Mouse (Mus musculus) MEL (cell line): ENCODE measurements around the gene Tmem131. TPM values are rescaled to one million over a fixed set of nuclear protein-coding genes. Genes with fewer than 3 reads are reported as not detected.

Experiments used
- DNase-seq: peaks from one replicate; pipeline ENCODE4 v3.0.0; 2011; ENCODE audit warnings: low read depth, low spot score
- H3K27ac ChIP-seq: 2 replicates; pipeline ENCODE4 v1.5.1; 2012; ENCODE audit warnings: low read depth, mild to moderate bottlenecking, control low read depth, low read length, moderate library complexity; ENCODE audit not compliant: control insufficient read depth
- H3K27me3 ChIP-seq, 2 experiments: fragments of 150-350 bp in 1 of 2; sonication (generic) in 1 of 2; 2 replicates each; pipeline ENCODE4 v1.6.1; 2012; ENCODE audit warnings: low read length in 2 of 2, mild to moderate bottlenecking in 2 of 2, improper control_type of control experiment in 1 of 2, moderate library complexity in 1 of 2; ENCODE audit not compliant: insufficient read depth in 2 of 2, control insufficient read depth in 1 of 2
- H3K36me3 ChIP-seq, 2 experiments: 2 replicates each; pipeline ENCODE4 v1.6.1; 2012 to 2014; ENCODE audit warnings: low read length in 2 of 2, improper control_type of control experiment in 1 of 2, inconsistent platforms in 1 of 2, mild to moderate bottlenecking in 1 of 2; ENCODE audit not compliant: insufficient read depth in 2 of 2, control insufficient read depth in 1 of 2
- H3K4me1 ChIP-seq, 2 experiments: fragments of 150-350 bp in 1 of 2; sonication (generic) in 1 of 2; 2 replicates each; pipeline ENCODE4 v1.6.1; 2012; ENCODE audit warnings: low read length in 2 of 2, improper control_type of control experiment in 1 of 2, mild to moderate bottlenecking in 1 of 2; ENCODE audit not compliant: insufficient read depth in 2 of 2, control insufficient read depth in 1 of 2
- H3K4me3 ChIP-seq, 2 experiments: fragments of 150-350 bp in 1 of 2; sonication (generic) in 1 of 2; 2 replicates each; pipeline ENCODE4 v1.5.1; 2012; ENCODE audit warnings: low read depth in 2 of 2, low read length in 2 of 2, mild to moderate bottlenecking in 2 of 2, moderate library complexity in 2 of 2, control low read depth in 1 of 2, improper control_type of control experiment in 1 of 2; ENCODE audit not compliant: control insufficient read depth in 1 of 2, insufficient read depth in 1 of 2
- H3K79me2 ChIP-seq: 2 replicates; pipeline ENCODE4 v1.6.1; 2012; ENCODE audit warnings: mild to moderate bottlenecking, low read length, moderate library complexity; ENCODE audit not compliant: control insufficient read depth, poor library complexity, insufficient read depth
- H3K9ac ChIP-seq: 2 replicates; pipeline ENCODE4 v1.6.1; 2012; ENCODE audit warnings: low read depth, mild to moderate bottlenecking, control low read depth, low read length, moderate library complexity; ENCODE audit not compliant: control insufficient read depth, poor library complexity, severe bottlenecking
- H3K9me3 ChIP-seq: fragments of 150-350 bp; sonication (generic); replicated peaks from 2 replicates; pipeline ENCODE4 v1.6.1; 2012; ENCODE audit warnings: mild to moderate bottlenecking, low read length, improper control_type of control experiment, moderate library complexity; ENCODE audit not compliant: insufficient read depth
- BHLHE40 ChIP-seq: IDR thresholded peaks from 2 replicates; pipeline ENCODE4 v1.6.1; 2012; ENCODE audit warnings: low read depth, mild to moderate bottlenecking, inconsistent platforms, low read length, improper control_type of control experiment, borderline replicate concordance
- CHD1 ChIP-seq: IDR thresholded peaks from 2 replicates; pipeline ENCODE4 v1.6.1; 2012; ENCODE audit warnings: low read depth, mild to moderate bottlenecking, inconsistent platforms, low read length, improper control_type of control experiment
- CHD2 ChIP-seq: IDR thresholded peaks from 2 replicates; pipeline ENCODE4 v1.6.1; 2011; ENCODE audit warnings: low read length, improper control_type of control experiment
- EP300 ChIP-seq, 2 experiments: IDR thresholded peaks; 2 replicates each; pipeline ENCODE4 v1.6.1; 2011; ENCODE audit warnings: improper control_type of control experiment in 2 of 2, low read length in 2 of 2, low read depth in 1 of 2, mild to moderate bottlenecking in 1 of 2
- ETS1 ChIP-seq: IDR thresholded peaks from 2 replicates; pipeline ENCODE4 v1.6.1; 2012; ENCODE audit warnings: low read depth, mild to moderate bottlenecking, inconsistent platforms, low read length, improper control_type of control experiment, moderate library complexity
- GABPA ChIP-seq: IDR thresholded peaks from 2 replicates; pipeline ENCODE4 v1.6.1; 2012; ENCODE audit warnings: low read depth, mild to moderate bottlenecking, inconsistent platforms, low read length, improper control_type of control experiment, moderate library complexity
- GATA1 ChIP-seq: IDR thresholded peaks from 2 replicates; pipeline ENCODE4 v1.6.1; 2011; ENCODE audit warnings: low read depth, low read length, improper control_type of control experiment
- HCFC1 ChIP-seq: IDR thresholded peaks from 2 replicates; pipeline ENCODE4 v1.6.1; 2012; ENCODE audit warnings: low read depth, mild to moderate bottlenecking, inconsistent platforms, low read length, improper control_type of control experiment, moderate library complexity
- JUND ChIP-seq: IDR thresholded peaks from 2 replicates; pipeline ENCODE4 v1.6.1; 2011; ENCODE audit warnings: low read depth, mild to moderate bottlenecking, improper control_type of control experiment, low read length
- KAT2A ChIP-seq: conservative IDR thresholded peaks from 2 replicates; pipeline ENCODE4 v1.6.1; 2012; ENCODE audit warnings: low read depth, low read length, improper control_type of control experiment, inconsistent platforms
- MAFK ChIP-seq: IDR thresholded peaks from 2 replicates; pipeline ENCODE4 v1.6.1; 2011; ENCODE audit warnings: low read depth, mild to moderate bottlenecking, low read length, improper control_type of control experiment, borderline replicate concordance
- MAX ChIP-seq: IDR thresholded peaks from 2 replicates; pipeline ENCODE4 v1.6.1; 2011; ENCODE audit warnings: low read length, improper control_type of control experiment
- MAZ ChIP-seq: IDR thresholded peaks from 2 replicates; pipeline ENCODE4 v1.6.1; 2012; ENCODE audit warnings: low read depth, mild to moderate bottlenecking, inconsistent platforms, low read length, improper control_type of control experiment
- MEF2A ChIP-seq: IDR thresholded peaks from 2 replicates; pipeline ENCODE4 v1.6.1; 2014; ENCODE audit warnings: low read depth, mild to moderate bottlenecking, inconsistent platforms, low read length, improper control_type of control experiment; ENCODE audit not compliant: poor library complexity, insufficient replicate concordance, severe bottlenecking; ENCODE audit errors: extremely low read depth
- MXI1 ChIP-seq: IDR thresholded peaks from 2 replicates; pipeline ENCODE4 v1.6.1; 2011; ENCODE audit warnings: mild to moderate bottlenecking, low read depth, low read length, improper control_type of control experiment
- MYB ChIP-seq: IDR thresholded peaks from 2 replicates; pipeline ENCODE4 v1.6.1; 2011; ENCODE audit warnings: mild to moderate bottlenecking, low read depth, low read length, improper control_type of control experiment
- MYC ChIP-seq: IDR thresholded peaks from 2 replicates; pipeline ENCODE4 v1.6.1; 2011; ENCODE audit warnings: low read depth, mild to moderate bottlenecking, low read length, improper control_type of control experiment, moderate library complexity
- NRF1 ChIP-seq: IDR thresholded peaks from 2 replicates; pipeline ENCODE4 v1.6.1; 2014; ENCODE audit warnings: low read depth, mild to moderate bottlenecking, inconsistent platforms, low read length, improper control_type of control experiment, moderate library complexity; ENCODE audit not compliant: poor library complexity, insufficient read depth, severe bottlenecking
- POLR2A ChIP-seq, 2 experiments: IDR thresholded peaks; 2 replicates each; pipeline ENCODE4 v1.6.1; 2011 to 2012; ENCODE audit warnings: low read length in 2 of 2, mild to moderate bottlenecking in 2 of 2, control low read depth in 1 of 2, improper control_type of control experiment in 1 of 2, low read depth in 1 of 2, moderate library complexity in 1 of 2; ENCODE audit not compliant: control insufficient read depth in 1 of 2, insufficient read depth in 1 of 2, poor library complexity in 1 of 2
- POLR2AphosphoS2 ChIP-seq: IDR thresholded peaks from 2 replicates; pipeline ENCODE4 v1.6.1; 2011; ENCODE audit warnings: low read length, improper control_type of control experiment
- POLR2AphosphoS5 ChIP-seq: IDR thresholded peaks from 2 replicates; pipeline ENCODE4 v1.6.1; 2012; ENCODE audit warnings: low read depth, borderline replicate concordance, mild to moderate bottlenecking, inconsistent platforms, low read length, moderate library complexity, mixed read lengths
- RAD21 ChIP-seq: IDR thresholded peaks from 2 replicates; pipeline ENCODE4 v1.6.1; 2011; ENCODE audit warnings: mild to moderate bottlenecking, low read depth, low read length, improper control_type of control experiment
- RCOR1 ChIP-seq: IDR thresholded peaks from 2 replicates; pipeline ENCODE4 v1.6.1; 2012; ENCODE audit warnings: low read depth, mild to moderate bottlenecking, inconsistent platforms, low read length, improper control_type of control experiment
- SIN3A ChIP-seq: IDR thresholded peaks from 2 replicates; pipeline ENCODE4 v1.6.1; 2012; ENCODE audit warnings: low read length, improper control_type of control experiment, inconsistent platforms
- SMC3 ChIP-seq: IDR thresholded peaks from 2 replicates; pipeline ENCODE4 v1.6.1; 2011; ENCODE audit warnings: low read depth, low read length, improper control_type of control experiment
- TAL1 ChIP-seq: IDR thresholded peaks from 2 replicates; pipeline ENCODE4 v1.6.1; 2012; ENCODE audit warnings: mild to moderate bottlenecking, inconsistent platforms, low read length, moderate library complexity, mixed read lengths
- TCF12 ChIP-seq: IDR thresholded peaks from 2 replicates; pipeline ENCODE4 v1.6.1; 2014; ENCODE audit warnings: low read depth, mild to moderate bottlenecking, inconsistent platforms, low read length, improper control_type of control experiment, moderate library complexity
- USF1 ChIP-seq: IDR thresholded peaks from 2 replicates; pipeline ENCODE4 v1.6.1; 2014; ENCODE audit warnings: low read depth, mild to moderate bottlenecking, inconsistent platforms, low read length, improper control_type of control experiment, moderate library complexity
- USF2 ChIP-seq, 2 experiments: IDR thresholded peaks; 2 replicates each; pipeline ENCODE4 v1.6.1; 2011 to 2012; ENCODE audit warnings: improper control_type of control experiment in 2 of 2, low read length in 2 of 2, borderline replicate concordance in 1 of 2, inconsistent platforms in 1 of 2, low read depth in 1 of 2, mild to moderate bottlenecking in 1 of 2; ENCODE audit not compliant: insufficient read depth in 1 of 2
- ZKSCAN1 ChIP-seq: IDR thresholded peaks from 2 replicates; pipeline ENCODE4 v1.6.1; 2012; ENCODE audit warnings: low read depth, mild to moderate bottlenecking, inconsistent platforms, low read length, improper control_type of control experiment, moderate library complexity
- ZMIZ1 ChIP-seq: IDR thresholded peaks from 2 replicates; pipeline ENCODE4 v1.6.1; 2012; ENCODE audit warnings: low read depth, mild to moderate bottlenecking, inconsistent platforms, low read length, improper control_type of control experiment, moderate library complexity
- ZNF384 ChIP-seq: IDR thresholded peaks from 2 replicates; pipeline ENCODE4 v1.6.1; 2012; ENCODE audit warnings: low read depth, mild to moderate bottlenecking, inconsistent platforms, low read length, improper control_type of control experiment
- polyA plus RNA-seq, 2 experiments: library from polyadenylated mRNA; stranded (reverse) in 1 of 2; unstranded in 1 of 2; fragments of >175 nt in 1 of 2; fragments of >200 nt in 1 of 2; gene quantifications; 2 replicates each; pipeline versions ENCODE4 v1.2.1 to v1.2.4; 2012; ENCODE audit warnings: low replicate concordance in 2 of 2, low read depth in 1 of 2; ENCODE audit not compliant: insufficient read length in 2 of 2, insufficient read depth in 1 of 2, missing spikeins in 1 of 2
- total RNA-seq: library from RNA; depleted of rRNA; stranded (reverse); fragments of 300-350 nt; gene quantifications from 2 replicates; pipeline ENCODE4 v1.2.3, GENCODE M21; 2012; rRNA removed

The Tmem131 gene
- total RNA-seq = 11.4 and 12.7 TPM in 2 replicates
- 100 to 1,000 TPM in 1 of 2 experiments, 10 to 100 TPM in 1; 48.8 to 196 TPM for polyA plus RNA-seq

DNA sequence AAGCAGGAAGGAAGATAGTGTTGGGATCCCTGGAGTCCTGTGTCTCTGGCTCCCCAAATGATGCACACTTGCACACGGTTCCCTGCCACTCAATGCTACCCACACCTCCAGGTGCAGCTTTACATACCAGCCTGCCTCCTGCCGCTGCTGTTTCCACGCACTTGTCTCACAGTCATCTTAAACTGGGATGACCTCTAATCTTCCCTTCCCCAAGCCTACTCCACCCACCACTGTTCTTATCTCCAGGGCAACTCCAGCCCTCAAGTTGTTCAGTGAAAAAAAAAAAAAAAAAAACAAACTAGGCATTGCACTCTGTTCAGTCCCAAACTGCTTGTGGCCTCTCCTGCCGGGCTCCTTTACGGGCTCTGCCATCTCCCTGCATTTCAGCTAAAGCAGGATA is at the start of gene Tmem131:
Tmem131 (minus strand) TSS at position 14 of the 400 bp plus-strand sequence.
- 0 out of 2 replicates have a peak within 1 kb of the TSS, but pooled peaks have one; percentile 10 for H3K9ac ChIP-seq
- H3K79me2 ChIP-seq = peaks cover 9% of the 10 kb centered on the region
- H3K27me3 ChIP-seq = no peaks in the 10 kb centered on the region
- DNase-seq = peak; percentile 77
- peaks cover 0 to 19% of the 10 kb centered on the region in 2 experiments; a peak in 2 of 4 replicates for H3K36me3 ChIP-seq
- peaks cover 13 to 21% of the 10 kb centered on the region in 2 experiments for H3K4me1 ChIP-seq
- no peak within 1 kb of the TSS for H3K27ac ChIP-seq
- TF ChIP-seq USF2 (IDR thresholded peaks at IDR 0.05; ENCODE audit: borderline replicate concordance in 1 of 2, insufficient read depth in 1 of 2, low read depth in 1 of 2, low read length in 2 of 2) (no peak), MAX (peak; percentile 35; the same call in 1 of the 2 replicates), MYB (no peak), TAL1 (peak; percentile 17; the same call in 1 of the 2 replicates), HCFC1 (peak; percentile 59; the same call in 1 of the 2 replicates), CHD1 (no peak), GABPA (no peak), CHD2 (no peak), SMC3 (no peak), MEF2A (no peak), GATA1 (peak; percentile 92), MAFK (no peak; the same call in 1 of the 2 replicates), NRF1 (no peak), RAD21 (no peak), MXI1 (peak; percentile 74; the same call in 1 of the 2 replicates), MYC (peak; percentile 52; the same call in 1 of the 2 replicates), ETS1 (peak; percentile 81), USF1 (0 out of 2 replicates have a peak, but pooled peaks have one; percentile 12), POLR2AphosphoS5 (no peak), ZMIZ1 (no peak), KAT2A (no peak), SIN3A (peak; percentile 83), TCF12 (peak; percentile 90), ZNF384 (peak; percentile 99), BHLHE40 (peak; percentile 30; the same call in 1 of the 2 replicates), JUND (0 out of 2 replicates have a peak, but pooled peaks have one; percentile 43), RCOR1 (peak; percentile 67), ZKSCAN1 (no peak), MAZ (peak; percentile 47; the same call in 1 of the 2 replicates), POLR2AphosphoS2 (no peak), POLR2A (IDR thresholded peaks at IDR 0.05; ENCODE audit: control insufficient read depth in 1 of 2, insufficient read depth in 1 of 2, low read depth in 1 of 2, low read length in 2 of 2, poor library complexity in 1 of 2) (peak in 1 of 2 experiments; percentile 33; a peak in 1 of 4 replicates), EP300 (IDR thresholded peaks at IDR 0.05; ENCODE audit: low read depth in 1 of 2, low read length in 2 of 2) (peak; percentile 84 to 90)
- H3K9me3 ChIP-seq = no peaks in the 10 kb centered on the region
- H3K4me3 ChIP-seq = peak within 1 kb of the TSS; percentile 13 to 46; a peak in 3 of 4 replicates
